Mouse (Mus musculus): ENCODE measurements around the gene Rtn3. TPM values are rescaled to one million over a fixed set of nuclear protein-coding genes. Genes with fewer than 3 reads are reported as not detected.
"Not testable (repeated sequence)": the region's sequence is repeated elsewhere in the genome, so short reads cannot be mapped to it uniquely, and the experiment has no call there.

Gene Rtn3
- polyA plus RNA-seq, 1 experiment, result 345 TPM

- H3K4me1 ChIP-seq (ENCODE audit: control insufficient read depth, insufficient read depth, low read length), result no peaks in the 10 kb centered on the region
- H3K4me3 ChIP-seq (ENCODE audit: insufficient read depth, low read depth, low read length), result no peak overlapping the region
- WGBS, result 78% methylated on average over 4 of the region's 4 CpGs
- no peak overlapping the region for H3K27ac ChIP-seq (ENCODE audit: insufficient read depth, low read depth, low read length)
- TF ChIP-seq POLR2A (IDR thresholded peaks at IDR 0.05; ENCODE audit: insufficient read depth, low read depth, low read length) (no peak), CTCF (IDR thresholded peaks at IDR 0.05; ENCODE audit: insufficient read depth, low read depth, low read length) (no peak)
These were observed 24.9 kb upstream of the Rtn3 start for GRCm38 (mm10) chr19:7508026-7508425.

- H3K4me1 ChIP-seq (ENCODE audit: control insufficient read depth, insufficient read depth, low read length), result no peaks in the 10 kb centered on the region
- 92% methylated on average over 1 of the region's 1 CpGs for WGBS
- no peak for TF ChIP-seq POLR2A (IDR thresholded peaks at IDR 0.05; ENCODE audit: insufficient read depth, low read depth, low read length)
- TF ChIP-seq CTCF (IDR thresholded peaks at IDR 0.05; ENCODE audit: insufficient read depth, low read depth, low read length), result no peak
- no peak overlapping the region for H3K27ac ChIP-seq (ENCODE audit: insufficient read depth, low read depth, low read length)
- H3K4me3 ChIP-seq (ENCODE audit: insufficient read depth, low read depth, low read length), result no peak overlapping the region
These were observed 23.2 kb upstream of the Rtn3 start for GRCm38 (mm10) chr19:7506321-7506720.

GRCm38 (mm10) chr19:7502432-7502831, 19.4 kb upstream of the Rtn3 start:
- Histone ChIP-seq H3K4me3 (ENCODE audit: insufficient read depth, low read depth, low read length) (no peak overlapping the region), H3K27ac (ENCODE audit: insufficient read depth, low read depth, low read length) (no peak overlapping the region), H3K4me1 (ENCODE audit: control insufficient read depth, insufficient read depth, low read length) (no peaks in the 10 kb centered on the region)
- TF ChIP-seq POLR2A (IDR thresholded peaks at IDR 0.05; ENCODE audit: insufficient read depth, low read depth, low read length), result no peak
- TF ChIP-seq CTCF (IDR thresholded peaks at IDR 0.05; ENCODE audit: insufficient read depth, low read depth, low read length), result no peak
- WGBS, result 84% methylated on average over 2 of the region's 2 CpGs

GRCm38 (mm10) chr19:7500701-7501100, 17.6 kb upstream of the Rtn3 start:
- TF ChIP-seq CTCF (IDR thresholded peaks at IDR 0.05; ENCODE audit: insufficient read depth, low read depth, low read length) (no peak), POLR2A (IDR thresholded peaks at IDR 0.05; ENCODE audit: insufficient read depth, low read depth, low read length) (no peak)
- H3K27ac ChIP-seq (ENCODE audit: insufficient read depth, low read depth, low read length), result no peak overlapping the region
- 78% methylated on average over 1 of the region's 1 CpGs for WGBS
- no peak overlapping the region for H3K4me3 ChIP-seq (ENCODE audit: insufficient read depth, low read depth, low read length)
- peaks cover 1% of the 10 kb centered on the region; the same call in 1 of the 2 replicates for H3K4me1 ChIP-seq (ENCODE audit: control insufficient read depth, insufficient read depth, low read length)

GRCm38 (mm10) chr19:7498816-7499215, 15.7 kb upstream of the Rtn3 start:
- Histone ChIP-seq H3K4me3 (ENCODE audit: insufficient read depth, low read depth, low read length) (no peak overlapping the region), H3K4me1 (ENCODE audit: control insufficient read depth, insufficient read depth, low read length) (peaks cover 2% of the 10 kb centered on the region; the same call in 1 of the 2 replicates), H3K27ac (ENCODE audit: insufficient read depth, low read depth, low read length) (no peak overlapping the region)
- TF ChIP-seq POLR2A (IDR thresholded peaks at IDR 0.05; ENCODE audit: insufficient read depth, low read depth, low read length) (no peak), CTCF (IDR thresholded peaks at IDR 0.05; ENCODE audit: insufficient read depth, low read depth, low read length) (no peak)
- WGBS, result 79% methylated on average over 2 of the region's 2 CpGs

- H3K4me3 ChIP-seq (ENCODE audit: insufficient read depth, low read depth, low read length); H3K4me1 ChIP-seq (ENCODE audit: control insufficient read depth, insufficient read depth, low read length); H3K27ac ChIP-seq (ENCODE audit: insufficient read depth, low read depth, low read length): not testable (repeated sequence)
- WGBS, result 68% methylated on average over 1 of the region's 1 CpGs
These were observed 13.0 kb upstream of the Rtn3 start for GRCm38 (mm10) chr19:7496070-7496469.

GRCm38 (mm10) chr19:7495221-7496038, 12.3 kb upstream of the Rtn3 start:
- TF ChIP-seq CTCF (IDR thresholded peaks at IDR 0.05; ENCODE audit: insufficient read depth, low read depth, low read length) (no peak), POLR2A (IDR thresholded peaks at IDR 0.05; ENCODE audit: insufficient read depth, low read depth, low read length) (no peak)
- Histone ChIP-seq H3K27ac (ENCODE audit: insufficient read depth, low read depth, low read length) (no peak overlapping the region), H3K4me3 (ENCODE audit: insufficient read depth, low read depth, low read length) (no peak overlapping the region), H3K4me1 (ENCODE audit: control insufficient read depth, insufficient read depth, low read length) (peaks cover 2% of the 10 kb centered on the region; the same call in 1 of the 2 replicates)
- WGBS, result 28% methylated on average over 14 of the region's 14 CpGs

- under 1% methylated on average over 84 of the region's 84 CpGs for WGBS
- Histone ChIP-seq H3K27ac (ENCODE audit: insufficient read depth, low read depth, low read length) (peak overlapping the region; percentile 88), H3K4me3 (ENCODE audit: insufficient read depth, low read depth, low read length) (peak overlapping the region; percentile 61), H3K4me1 (ENCODE audit: control insufficient read depth, insufficient read depth, low read length) (peaks cover 2% of the 10 kb centered on the region; the same call in 1 of the 2 replicates)
- TF ChIP-seq CTCF (IDR thresholded peaks at IDR 0.05; ENCODE audit: insufficient read depth, low read depth, low read length) (no peak), POLR2A (IDR thresholded peaks at IDR 0.05; ENCODE audit: insufficient read depth, low read depth, low read length) (peak; percentile 73)
These were observed 11.3 kb upstream of the Rtn3 start for GRCm38 (mm10) chr19:7494187-7495015.

All from olfactory bulb, adult 2 months (tissue).